Mouse (Mus musculus) heart, adult 2 months (tissue): ENCODE data around the gene Lgals2.

Source experiments
- EP300 ChIP-seq: fragments of 200-500 bp; IDR thresholded peaks from 2 replicates; pipeline ENCODE4 v1.6.1; 2011; ENCODE audit warnings: low read depth, low read length, control low read depth; ENCODE audit not compliant: insufficient read depth
- POLR2A ChIP-seq: fragments of 200-500 bp; IDR thresholded peaks from 2 replicates; pipeline ENCODE4 v1.6.1; 2011; ENCODE audit warnings: mild to moderate bottlenecking, low read depth, low read length, control low read depth; ENCODE audit not compliant: insufficient read depth

- no peak for TF ChIP-seq EP300
- no peak for TF ChIP-seq POLR2A
Observed at GRCm38 (mm10) chr15:78899409-78899739, 44.0 kb upstream of the Lgals2 start, which contains the start of gene Gm49510.
